Mouse (Mus musculus): ENCODE measurements around the gene Prss8. TPM values are rescaled to one million over a fixed set of nuclear protein-coding genes. Genes with fewer than 3 reads are reported as not detected.
"Not testable (repeated sequence)": the region's sequence is repeated elsewhere in the genome, so short reads cannot be mapped to it uniquely, and the experiment has no call there.

The Prss8 gene
- total RNA-seq, 4 experiments from 2014 or later: 0.33 to 0.82 TPM; not detected in 2

DNA sequence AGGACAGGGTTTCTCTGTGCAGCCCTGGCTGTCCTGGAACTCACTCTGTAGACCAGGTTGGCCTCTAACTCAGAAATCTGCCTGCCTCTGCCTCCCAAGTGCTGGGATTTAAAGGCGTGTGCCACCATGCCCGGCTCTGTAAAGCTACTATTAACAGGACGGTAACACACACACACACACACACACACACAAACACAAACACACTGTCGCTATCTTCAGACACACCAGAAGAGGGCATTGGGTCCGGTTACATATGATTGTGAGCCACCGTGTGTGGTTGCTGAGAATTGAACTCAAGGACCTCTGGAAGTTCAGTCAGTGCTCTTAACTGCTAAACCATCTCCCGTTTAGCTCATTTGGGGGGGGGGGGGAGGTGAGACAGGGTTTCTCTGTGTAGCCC is 34.0 kb downstream of the Prss8 start:
- not testable (repeated sequence) for DNase-seq (ENCODE audit: low spot score in 2 of 2)

DNA sequence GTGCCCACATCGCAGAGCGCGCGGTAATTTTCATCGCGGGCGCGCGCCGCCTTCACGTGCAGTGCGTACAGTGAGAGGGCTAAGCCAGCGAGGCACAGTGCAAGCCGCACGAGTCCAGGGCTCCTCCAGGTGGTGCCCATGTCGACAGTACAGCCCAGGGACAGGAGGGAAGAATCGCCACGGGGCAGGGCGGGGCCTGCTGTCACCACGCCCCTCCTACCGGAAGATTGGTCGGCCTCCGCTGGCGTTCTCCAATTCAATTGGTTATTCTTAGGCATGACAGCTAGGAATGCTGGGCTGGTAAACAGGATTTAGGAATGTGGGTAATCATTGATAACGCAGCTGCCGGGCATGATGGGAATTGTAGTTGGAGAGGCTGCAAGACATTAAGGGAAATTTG is 34.5 kb downstream of the Prss8 start, which contains the start of the genes Gm21974 and Vkorc1:
Gene Gm21974 (minus strand): TSS at position 13 of the 400 bp plus-strand sequence.
Gene Vkorc1 (minus strand): TSS at position 176 of the 400 bp plus-strand sequence.
- peak; percentile 89 to 97 for DNase-seq (ENCODE audit: low spot score in 2 of 2)

DNA sequence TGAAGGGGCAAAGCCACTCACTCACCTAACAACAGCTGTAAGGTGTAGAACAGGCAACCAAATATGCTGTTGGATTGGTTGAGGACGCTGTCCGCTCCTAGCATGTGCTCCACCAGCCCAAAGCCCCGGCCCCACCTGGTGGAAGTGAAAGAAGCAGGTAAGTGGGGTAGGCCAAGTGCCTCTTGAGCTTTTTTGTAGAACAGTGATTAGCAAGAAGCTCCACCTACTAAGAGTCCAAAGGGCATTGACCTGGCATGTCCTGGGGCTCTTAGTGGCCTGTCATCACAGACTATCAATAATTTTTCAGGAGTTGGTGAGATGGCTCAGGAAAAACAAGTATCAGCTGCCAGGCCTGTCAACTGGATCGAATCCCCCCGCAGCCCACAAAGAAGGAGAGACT is 35.4 kb downstream of the Prss8 start:
- DNase-seq (ENCODE audit: low spot score in 2 of 2): no peak

DNA sequence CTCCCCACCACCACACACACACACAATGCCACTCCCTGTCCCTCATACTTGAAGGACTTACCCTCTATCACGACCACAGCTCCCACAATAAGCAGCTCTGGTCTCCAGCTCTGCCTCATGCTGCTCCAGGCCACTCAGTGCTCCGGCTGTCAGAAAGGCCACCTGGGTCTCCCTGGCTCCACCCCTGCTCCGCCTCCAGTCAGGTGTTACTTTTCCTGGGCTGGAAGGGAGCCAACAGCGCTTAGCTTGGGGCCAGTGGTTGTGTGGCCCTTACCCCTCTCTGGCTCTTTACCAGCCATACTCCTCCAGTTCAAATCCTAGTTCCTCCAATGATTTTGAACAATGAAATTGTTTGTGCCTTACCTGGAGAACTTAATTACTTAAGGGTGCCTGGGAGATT is 39.1 kb downstream of the Prss8 start, which contains the start of gene Prss53:
Gene Prss53 (minus strand): TSS at position 173 of the 400 bp plus-strand sequence.
- no peak for DNase-seq (ENCODE audit: low spot score in 2 of 2)

DNA sequence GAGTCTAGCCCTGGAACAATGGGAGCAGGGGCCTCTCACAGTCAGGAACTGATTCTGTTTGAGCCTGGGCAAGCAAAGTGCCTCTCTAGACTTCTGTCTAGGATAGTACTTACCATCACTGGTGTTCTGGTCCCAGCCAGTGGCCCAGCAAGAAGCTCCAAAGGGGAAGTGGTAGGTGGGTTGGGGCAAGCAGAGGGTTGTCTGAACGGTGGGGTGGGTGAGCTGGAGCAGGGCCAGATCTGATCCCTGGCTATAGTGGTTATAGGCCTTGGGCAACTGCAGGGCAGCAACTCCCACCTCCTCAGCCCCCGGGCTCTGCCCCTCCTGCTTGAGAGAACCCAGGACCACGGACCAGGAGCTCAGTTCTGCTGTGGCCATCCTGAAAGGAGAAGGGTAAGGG is 41.1 kb downstream of the Prss8 start:
- DNase-seq (ENCODE audit: low spot score in 2 of 2): no peak

DNA sequence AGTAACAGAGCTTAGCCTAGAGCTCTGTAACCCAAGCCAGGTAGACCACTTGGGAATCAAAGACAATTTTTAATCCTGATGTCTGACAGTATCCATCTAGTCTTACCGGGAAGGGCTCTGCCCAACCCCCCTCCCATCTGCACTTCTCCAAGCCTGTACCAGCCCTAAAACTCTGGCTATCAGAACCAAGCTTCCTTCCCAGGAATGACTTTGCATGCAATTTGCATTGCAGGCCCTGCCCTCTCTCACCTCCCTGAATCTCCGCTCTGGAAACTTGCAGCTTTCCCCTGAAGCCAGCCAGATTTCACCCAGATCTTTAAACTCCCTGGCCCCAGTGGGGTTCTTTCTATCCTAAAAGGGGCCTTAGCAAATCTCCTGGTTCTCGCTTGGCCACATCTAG is 42.1 kb downstream of the Prss8 start:
- no peak for DNase-seq (ENCODE audit: low spot score in 2 of 2)

DNA sequence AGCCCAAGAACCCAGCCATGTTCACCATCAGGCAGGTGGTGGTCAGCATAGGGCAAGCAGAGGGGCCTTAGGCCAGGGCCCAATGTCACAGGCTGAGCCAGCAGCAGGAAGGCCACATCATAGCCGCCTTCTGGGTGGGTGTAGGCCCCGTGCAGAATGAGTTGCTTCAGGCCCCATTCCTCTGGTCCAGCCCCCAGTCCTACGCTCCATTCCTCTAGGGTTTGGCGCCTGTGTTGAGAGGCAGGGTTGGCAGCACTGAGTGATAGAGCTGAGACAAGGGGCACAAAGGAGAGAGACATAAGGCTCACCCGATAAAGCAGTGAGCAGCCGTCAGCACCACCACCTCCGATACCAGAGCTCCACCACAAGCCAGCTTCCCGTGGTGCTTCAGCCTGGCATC is 42.7 kb downstream of the Prss8 start:
- no peak for DNase-seq (ENCODE audit: low spot score in 2 of 2)

DNA sequence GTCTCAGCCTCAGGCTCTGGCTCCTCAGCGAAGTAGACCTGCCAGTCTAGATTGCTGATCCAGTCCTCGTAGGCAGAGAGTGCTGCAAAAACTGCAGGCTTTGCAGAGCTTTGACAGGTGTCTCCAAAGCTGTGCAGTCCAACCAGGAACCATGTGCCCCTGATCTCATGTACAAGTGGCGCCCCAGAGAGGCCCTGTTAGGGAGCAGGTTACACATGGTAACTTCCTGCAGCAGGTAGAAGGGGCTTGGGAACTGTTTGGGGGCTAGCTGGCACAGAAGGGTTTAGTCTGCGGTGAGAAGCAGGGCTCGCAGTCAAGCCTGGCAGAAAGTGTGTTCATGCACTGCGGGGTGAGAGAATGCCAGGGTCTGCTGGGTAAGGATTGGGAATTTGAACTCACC is 43.4 kb downstream of the Prss8 start:
- DNase-seq (ENCODE audit: low spot score in 2 of 2): no peak

DNA sequence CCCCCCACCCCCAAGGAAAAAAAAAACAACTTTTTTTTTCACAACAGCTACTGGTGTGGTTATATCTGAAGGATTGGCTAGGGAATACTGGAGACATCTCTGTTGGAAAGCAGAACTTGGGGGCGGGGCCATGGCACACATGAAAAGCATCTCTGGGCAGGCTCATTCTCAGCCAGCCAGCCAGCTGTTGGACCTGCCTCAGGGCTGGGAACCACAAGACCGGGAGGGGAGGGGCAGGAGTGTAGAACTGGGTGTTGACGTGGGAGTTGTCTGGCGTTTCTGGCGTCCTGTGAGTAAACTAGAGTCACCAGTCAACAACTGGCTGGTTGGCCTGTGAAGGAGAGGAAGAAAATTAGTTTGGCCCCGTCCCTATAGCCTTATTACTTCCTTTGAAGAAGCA is 44.0 kb downstream of the Prss8 start:
- no peak for DNase-seq (ENCODE audit: low spot score in 2 of 2)

DNA sequence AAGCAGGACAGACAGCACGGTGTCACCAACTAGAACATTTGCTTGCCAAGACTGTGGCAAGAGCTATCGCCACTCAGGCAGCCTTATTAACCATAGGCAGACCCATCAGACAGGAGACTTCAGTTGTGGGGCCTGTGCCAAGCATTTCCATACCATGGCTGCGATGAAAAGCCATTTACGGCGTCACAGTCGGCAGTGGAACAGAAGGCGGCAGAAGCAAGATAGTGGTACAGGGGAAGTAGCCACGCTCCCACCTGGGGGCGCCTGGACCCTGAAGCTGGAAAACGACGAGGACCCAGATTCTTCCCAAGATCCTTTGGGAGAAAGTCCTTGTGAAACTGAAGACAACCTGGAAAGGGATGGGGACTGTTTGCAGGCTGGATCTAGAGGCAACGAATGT is 49.5 kb downstream of the Prss8 start:
- DNase-seq (ENCODE audit: low spot score in 2 of 2): no peak

DNA sequence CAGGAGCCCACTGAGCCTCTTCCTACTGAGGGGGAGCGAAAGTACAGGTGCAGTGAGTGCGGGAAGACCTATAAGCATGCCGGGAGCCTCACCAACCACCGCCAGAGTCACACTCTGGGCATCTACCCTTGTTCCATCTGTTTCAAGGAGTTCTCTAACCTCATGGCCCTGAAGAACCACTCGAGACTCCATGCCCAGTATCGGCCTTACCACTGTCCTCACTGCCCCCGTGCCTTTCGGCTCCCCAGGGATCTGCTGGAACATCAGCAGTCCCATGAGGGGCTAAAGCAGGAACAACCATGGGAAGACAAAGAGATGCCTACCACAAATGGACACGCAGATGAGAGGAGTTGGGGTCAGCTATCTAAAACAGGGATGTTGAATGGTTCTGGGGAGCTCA is 50.6 kb downstream of the Prss8 start:
- no peak for DNase-seq (ENCODE audit: low spot score in 2 of 2)

DNA sequence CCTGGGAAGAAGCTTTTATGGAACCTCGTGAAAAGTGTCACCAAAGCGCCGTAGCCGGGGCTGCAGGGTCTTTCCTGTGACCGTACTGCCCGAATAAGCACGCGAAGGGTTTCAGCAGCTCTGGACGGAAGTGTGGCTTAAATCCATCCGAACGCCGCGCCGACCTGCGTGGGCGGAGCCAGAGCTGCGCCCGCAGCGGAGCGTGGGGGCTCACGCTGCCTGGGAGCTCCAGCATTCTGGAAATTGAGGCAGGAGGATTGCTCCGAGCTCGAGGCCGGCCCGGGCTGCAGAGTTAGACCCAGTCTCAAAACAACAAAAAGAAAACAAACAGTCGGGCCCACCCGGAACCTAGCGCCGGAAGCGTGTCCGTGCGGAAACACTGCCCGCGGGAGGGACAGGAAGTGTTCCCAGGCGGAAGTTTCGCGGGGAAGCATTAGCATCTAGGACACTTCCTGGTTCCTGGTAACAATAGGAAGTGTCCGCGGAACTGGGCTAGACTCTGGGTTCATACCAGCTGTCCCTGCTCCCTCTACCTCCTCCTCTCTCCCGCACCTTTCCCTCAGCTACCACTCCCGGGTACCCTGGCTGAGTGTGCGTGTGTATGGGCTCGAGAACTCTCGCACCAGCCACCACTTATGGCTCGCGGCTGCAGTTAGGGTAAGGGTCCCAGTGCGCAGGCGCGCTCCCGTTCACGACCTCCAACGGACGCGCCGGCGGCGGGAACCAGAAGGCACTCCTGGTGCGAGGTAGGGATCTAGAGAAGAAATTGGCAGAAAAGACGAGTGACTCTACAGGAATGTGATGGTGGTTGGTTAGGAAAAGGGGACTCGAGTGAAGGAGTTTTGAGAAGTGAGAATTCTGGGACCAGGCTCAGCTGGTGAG is 53.2 kb downstream of the Prss8 start, which contains the start of gene Zfp668:
Gene Zfp668 (minus strand): TSS at position 362 of the 882 bp plus-strand sequence.
- DNase-seq (ENCODE audit: low spot score in 2 of 2): peak; percentile 81 to 85

DNA sequence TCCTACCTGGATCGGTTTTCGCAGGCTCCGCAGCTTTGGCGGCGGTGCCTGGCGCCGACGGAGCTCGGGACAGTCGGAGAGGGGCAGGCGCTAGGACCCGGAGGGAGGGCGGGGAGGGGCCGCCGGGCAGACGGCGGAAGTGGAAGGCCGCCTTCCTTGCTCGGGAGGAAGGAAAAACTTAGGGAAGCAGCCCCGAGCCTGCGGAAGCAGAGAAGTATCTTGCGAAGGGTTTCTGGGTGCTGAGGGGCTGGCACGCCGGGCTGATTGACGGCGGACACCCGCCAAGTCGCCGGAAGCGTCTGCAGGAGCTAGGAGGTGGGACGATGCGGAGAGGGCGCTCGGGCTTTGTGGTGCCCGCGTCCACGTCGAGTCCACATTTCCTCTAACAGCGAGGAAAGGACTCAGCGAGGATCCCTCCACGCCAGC is 53.9 kb downstream of the Prss8 start, which contains the start of gene Zfp646:
Gene Zfp646 (plus strand): TSS at position 181 of the 426 bp plus-strand sequence.
- peak in 1 of 2 experiments; percentile 57 for DNase-seq (ENCODE audit: low spot score in 2 of 2)

Other genes starting within 250 kb of the Prss8 start
- 10 to 100 TPM; 31.4 to 49.5 (median 43.6) TPM for gene Bcl7c, start 221.2 kb downstream of the Prss8 start, total RNA-seq (2022)
- gene Ctf1, start 217.4 kb downstream of the Prss8 start, total RNA-seq (2022): 1 to 10 TPM; 3.1 to 6.9 (median 4.2) TPM
- gene Ctf2, start 197.9 kb downstream of the Prss8 start, total RNA-seq (2022): not detected
- 10 to 100 TPM; 59.3 to 68.5 (median 63.5) TPM for gene Fbxl19, start 185.6 kb downstream of the Prss8 start, total RNA-seq (2022)
- 10 to 100 TPM; 18.0 to 22.2 (median 19.5) TPM for gene Orai3, start 160.3 kb downstream of the Prss8 start, total RNA-seq (2022)
- 10 to 100 TPM; 44.7 to 48.4 (median 46.9) TPM for gene Setd1a, start 153.4 kb downstream of the Prss8 start, total RNA-seq (2022)
- 1 to 10 TPM; 3.9 to 6.2 (median 4.6) TPM for gene Gm49388, start 144.5 kb downstream of the Prss8 start, total RNA-seq (2022)
- 1 to 10 TPM; 4.2 to 9.7 (median 4.6) TPM for gene Hsd3b7, start 129.5 kb downstream of the Prss8 start, total RNA-seq (2022)
- 10 to 100 TPM; 62.3 to 96.9 (median 71.2) TPM for gene Stx4a, start 105.8 kb downstream of the Prss8 start, total RNA-seq (2022)
- gene Stx1b, start 105.6 kb downstream of the Prss8 start, total RNA-seq (2022): 100 to 1,000 TPM; 444 to 479 (median 451) TPM
- gene Zfp646, start 53.9 kb downstream of the Prss8 start, total RNA-seq (2022): 10 to 100 TPM; 29.9 to 32.8 (median 31.2) TPM
- 10 to 100 TPM; 22.7 to 25.3 (median 23.3) TPM for gene Zfp668, start 53.3 kb downstream of the Prss8 start, total RNA-seq (2022)
- 1 to 10 TPM in 3 of 4 experiments, under 1 TPM in 1; 0.78 to 2.1 (median 1.4) TPM for gene Prss53, start 39.1 kb downstream of the Prss8 start, total RNA-seq (2022)
- not detected for gene Gm21974, start 34.6 kb downstream of the Prss8 start, total RNA-seq (2022)
- gene Vkorc1, start 34.5 kb downstream of the Prss8 start, total RNA-seq (2022): 10 to 100 TPM; 18.5 to 31.2 (median 25.2) TPM
- gene Bckdk, start 26.0 kb downstream of the Prss8 start, total RNA-seq (2022): 10 to 100 TPM; 39.4 to 47.5 (median 44.3) TPM
- gene Kat8, start 17.6 kb downstream of the Prss8 start, total RNA-seq (2022): 10 to 100 TPM; 25.3 to 33.8 (median 27.6) TPM
- gene Prss36, start 16.6 kb upstream of the Prss8 start, total RNA-seq (2022): 1 to 10 TPM; 6.2 to 9.2 (median 8.0) TPM
- gene Fus, start 37.4 kb upstream of the Prss8 start, total RNA-seq (2022): 100 to 1,000 TPM; 329 to 369 (median 354) TPM
- 10 to 100 TPM in 1 of 4 experiments, 1 to 10 TPM in 3; 2.6 to 11.7 (median 5.2) TPM for gene Pycard, start 63.8 kb upstream of the Prss8 start, total RNA-seq (2022)
- 1 to 10 TPM in 3 of 4 experiments, under 1 TPM in 1; 0.96 to 1.5 (median 1.4) TPM for gene Trim72, start 73.8 kb upstream of the Prss8 start, total RNA-seq (2022)
- 10 to 100 TPM; 11.2 to 21.7 (median 15.7) TPM for gene Itgam, start 132.5 kb upstream of the Prss8 start, total RNA-seq (2022)
- gene Gm49368, start 132.6 kb upstream of the Prss8 start, total RNA-seq (2022): under 1 TPM in 2 of 4 experiments, not detected in 2; 0.14 to 0.18 TPM
- 10 to 100 TPM in 2 of 4 experiments, under 1 TPM in 2; 0.26 to 22.1 (median 9.0) TPM for gene Itgax, start 199.4 kb upstream of the Prss8 start, total RNA-seq (2022)
- 1 to 10 TPM in 1 of 4 experiments, under 1 TPM in 1, not detected in 2; 0.66 to 1.4 TPM for gene Itgad, start 224.3 kb upstream of the Prss8 start, total RNA-seq (2022)

Data from left cerebral cortex, adult 8-10 months (tissue).